Mouse (Mus musculus): Measurements from ENCODE around the gene Kcnb1. TPM values are rescaled to one million over a fixed set of nuclear protein-coding genes. Genes with fewer than 3 reads are reported as not detected.

Gene Kcnb1
- polyA plus RNA-seq, 1 experiment from 2014 or later: 1.3 TPM

GRCm38 (mm10) chr2:167203505-167204166 is 13.7 kb upstream of the Kcnb1 start:
- 76% methylated on average over 7 of the region's 7 CpGs for WGBS
- Histone ChIP-seq H3K36me3 (no peaks in the 10 kb centered on the region), H3K4me2 (replicated peaks) (no peak overlapping the region)

GRCm38 (mm10) chr2:167201463-167202291 is 11.7 kb upstream of the Kcnb1 start:
- no peak for ATAC-seq (ENCODE audit: insufficient number of reproducible peaks, insufficient read depth, low FRiP score, low TSS enrichment)
- Histone ChIP-seq H3K9me3 (no peaks in the 10 kb centered on the region), H3K4me1 (peaks cover 15% of the 10 kb centered on the region), H3K4me2 (replicated peaks) (no peak overlapping the region), H3K9ac (no peak overlapping the region), H3K27ac (no peak overlapping the region), H3K27me3 (no peaks in the 10 kb centered on the region), H3K4me3 (no peak overlapping the region), H3K36me3 (no peaks in the 10 kb centered on the region)
- 38% methylated on average over 16 of the region's 16 CpGs for WGBS

More at GRCm38 (mm10) chr2:167203505-167204166, 13.7 kb upstream of the Kcnb1 start:
- Histone ChIP-seq H3K4me1 (peaks cover 13% of the 10 kb centered on the region), H3K9me3 (no peaks in the 10 kb centered on the region), H3K9ac (no peak overlapping the region), H3K27me3 (no peaks in the 10 kb centered on the region), H3K4me3 (no peak overlapping the region), H3K27ac (no peak overlapping the region)
- ATAC-seq (ENCODE audit: insufficient number of reproducible peaks, insufficient read depth, low FRiP score, low TSS enrichment): no peak

GRCm38 (mm10) chr2:167198660-167199427 is 8.9 kb upstream of the Kcnb1 start:
- H3K9me3 ChIP-seq: no peaks in the 10 kb centered on the region
- peak; percentile 25; the same call in 1 of the 2 replicates for ATAC-seq (ENCODE audit: insufficient number of reproducible peaks, insufficient read depth, low FRiP score, low TSS enrichment)
- H3K27ac ChIP-seq: no peak overlapping the region

GRCm38 (mm10) chr2:167193361-167193760 is 3.4 kb upstream of the Kcnb1 start:
- Histone ChIP-seq H3K4me1 (peaks cover 18% of the 10 kb centered on the region), H3K27me3 (peaks cover 32% of the 10 kb centered on the region), H3K4me3 (no peak overlapping the region), H3K4me2 (replicated peaks) (no peak overlapping the region), H3K9me3 (no peaks in the 10 kb centered on the region), H3K27ac (no peak overlapping the region), H3K9ac (no peak overlapping the region), H3K36me3 (no peaks in the 10 kb centered on the region)
- 77% methylated on average over 3 of the region's 3 CpGs for WGBS
- ATAC-seq (ENCODE audit: insufficient number of reproducible peaks, insufficient read depth, low FRiP score, low TSS enrichment): no peak

More at GRCm38 (mm10) chr2:167198660-167199427, 8.9 kb upstream of the Kcnb1 start:
- no peaks in the 10 kb centered on the region for H3K27me3 ChIP-seq
- peaks cover 15% of the 10 kb centered on the region for H3K4me1 ChIP-seq
- 0 out of 2 replicates have a peak overlapping the region, but pooled peaks have one; percentile 11 for H3K4me2 ChIP-seq (replicated peaks)
- WGBS: 47% methylated on average over 13 of the region's 13 CpGs
- H3K4me3 ChIP-seq: no peak overlapping the region
- H3K9ac ChIP-seq: no peak overlapping the region
- no peaks in the 10 kb centered on the region for H3K36me3 ChIP-seq

- Histone ChIP-seq H3K36me3 (no peaks in the 10 kb centered on the region), H3K9ac (peak overlapping the region; percentile 57), H3K27me3 (peaks cover 61% of the 10 kb centered on the region), H3K4me1 (peaks cover 26% of the 10 kb centered on the region), H3K27ac (no peak overlapping the region), H3K4me2 (replicated peaks) (peak overlapping the region; percentile 87), H3K9me3 (no peaks in the 10 kb centered on the region), H3K4me3 (peak overlapping the region; percentile 53)
- ATAC-seq (ENCODE audit: insufficient number of reproducible peaks, insufficient read depth, low FRiP score, low TSS enrichment): peak; percentile 36; the same call in 1 of the 2 replicates
- WGBS: under 1% methylated on average over 51 of the region's 91 CpGs
Observed at GRCm38 (mm10) chr2:167189291-167190075, 472 bp downstream of the Kcnb1 start.

- peaks cover 61% of the 10 kb centered on the region for H3K27me3 ChIP-seq
- peak; percentile 24 for ATAC-seq (ENCODE audit: insufficient number of reproducible peaks, insufficient read depth, low FRiP score, low TSS enrichment)
Observed at GRCm38 (mm10) chr2:167188315-167189207, 1.4 kb downstream of the Kcnb1 start.

GRCm38 (mm10) chr2:167187119-167187518 is 2.8 kb downstream of the Kcnb1 start:
- no peak overlapping the region for H3K4me3 ChIP-seq
- H3K4me1 ChIP-seq: peaks cover 26% of the 10 kb centered on the region
- H3K9ac ChIP-seq: no peak overlapping the region
- peaks cover 61% of the 10 kb centered on the region for H3K27me3 ChIP-seq
- 71% methylated on average over 5 of the region's 5 CpGs for WGBS
- H3K9me3 ChIP-seq: no peaks in the 10 kb centered on the region
- no peaks in the 10 kb centered on the region for H3K36me3 ChIP-seq
- no peak for ATAC-seq (ENCODE audit: insufficient number of reproducible peaks, insufficient read depth, low FRiP score, low TSS enrichment)
- no peak overlapping the region for H3K27ac ChIP-seq
- H3K4me2 ChIP-seq (replicated peaks): no peak overlapping the region

More at GRCm38 (mm10) chr2:167188315-167189207, 1.4 kb downstream of the Kcnb1 start:
- H3K27ac ChIP-seq: no peak overlapping the region
- no peaks in the 10 kb centered on the region for H3K36me3 ChIP-seq
- no peaks in the 10 kb centered on the region for H3K9me3 ChIP-seq
- 16% methylated on average over 76 of the region's 83 CpGs for WGBS
- H3K9ac ChIP-seq: peak overlapping the region; percentile 24; the same call in 1 of the 2 replicates
- peak overlapping the region; percentile 53 for H3K4me3 ChIP-seq
- H3K4me2 ChIP-seq (replicated peaks): peak overlapping the region; percentile 87
- H3K4me1 ChIP-seq: peaks cover 26% of the 10 kb centered on the region

- ATAC-seq (ENCODE audit: insufficient number of reproducible peaks, insufficient read depth, low FRiP score, low TSS enrichment): no peak
- no peak overlapping the region for H3K4me3 ChIP-seq
- H3K4me1 ChIP-seq: peaks cover 26% of the 10 kb centered on the region
- 40% methylated on average over 10 of the region's 10 CpGs for WGBS
- no peak overlapping the region for H3K9ac ChIP-seq
- H3K27ac ChIP-seq: no peak overlapping the region
- H3K27me3 ChIP-seq: peaks cover 58% of the 10 kb centered on the region
- H3K4me2 ChIP-seq (replicated peaks): no peak overlapping the region
- no peaks in the 10 kb centered on the region for H3K36me3 ChIP-seq
- H3K9me3 ChIP-seq: no peaks in the 10 kb centered on the region
Observed at GRCm38 (mm10) chr2:167186544-167186943, 3.4 kb downstream of the Kcnb1 start.

GRCm38 (mm10) chr2:167186003-167186402 is 4.0 kb downstream of the Kcnb1 start:
- Histone ChIP-seq H3K9me3 (no peaks in the 10 kb centered on the region), H3K4me1 (peaks cover 26% of the 10 kb centered on the region), H3K27me3 (peaks cover 53% of the 10 kb centered on the region), H3K36me3 (no peaks in the 10 kb centered on the region), H3K4me2 (replicated peaks) (no peak overlapping the region), H3K9ac (no peak overlapping the region), H3K4me3 (no peak overlapping the region), H3K27ac (no peak overlapping the region)
- ATAC-seq (ENCODE audit: insufficient number of reproducible peaks, insufficient read depth, low FRiP score, low TSS enrichment): no peak
- WGBS: 46% methylated on average over 13 of the region's 13 CpGs

- 83% methylated on average over 2 of the region's 2 CpGs for WGBS
- no peak for ATAC-seq (ENCODE audit: insufficient number of reproducible peaks, insufficient read depth, low FRiP score, low TSS enrichment)
- no peak overlapping the region for H3K9ac ChIP-seq
- H3K27me3 ChIP-seq: peaks cover 47% of the 10 kb centered on the region
- H3K36me3 ChIP-seq: no peaks in the 10 kb centered on the region
- H3K4me1 ChIP-seq: peaks cover 22% of the 10 kb centered on the region
- no peak overlapping the region for H3K27ac ChIP-seq
- H3K4me2 ChIP-seq (replicated peaks): no peak overlapping the region
- no peaks in the 10 kb centered on the region for H3K9me3 ChIP-seq
- no peak overlapping the region for H3K4me3 ChIP-seq
Observed at GRCm38 (mm10) chr2:167185432-167185831, 4.5 kb downstream of the Kcnb1 start.
